Mouse (Mus musculus) embryonic fibroblast, embryonic 13.5 days (primary cell): Measurements from ENCODE around the gene Zbtb12. TPM values are rescaled to one million over a fixed set of nuclear protein-coding genes. Genes with fewer than 3 reads are reported as not detected.

Experiments
- H3K27ac ChIP-seq: 2 replicates; pipeline ENCODE4 v1.5.1; 2012; ENCODE audit warnings: low read length, control low read depth, inconsistent platforms; ENCODE audit not compliant: insufficient read depth
- H3K4me1 ChIP-seq: 2 replicates; pipeline ENCODE4 v1.6.1; 2011; ENCODE audit warnings: low read length; ENCODE audit not compliant: control insufficient read depth, insufficient read depth
- H3K4me3 ChIP-seq: 2 replicates; pipeline ENCODE4 v1.5.1; 2011; ENCODE audit warnings: mild to moderate bottlenecking, control low read depth, low read length; ENCODE audit not compliant: insufficient read depth
- CTCF ChIP-seq: IDR thresholded peaks from 2 replicates; pipeline ENCODE4 v1.5.1; 2011; ENCODE audit warnings: mild to moderate bottlenecking, control low read depth, low read length, moderate library complexity, borderline replicate concordance; ENCODE audit not compliant: insufficient read depth
- POLR2A ChIP-seq: IDR thresholded peaks from 2 replicates; pipeline ENCODE4 v1.6.1; 2011; ENCODE audit warnings: low read depth, mild to moderate bottlenecking, control low read depth, low read length, moderate library complexity
- polyA plus RNA-seq: library from polyadenylated mRNA; stranded (reverse); fragments of >200 nt; gene quantifications from 2 replicates; pipeline ENCODE4 v1.2.4, GENCODE M21; 2011; ENCODE audit warnings: low read depth; ENCODE audit not compliant: missing spikeins, insufficient read length

Gene Zbtb12
- polyA plus RNA-seq, 1 experiment = 16.2 TPM

DNA sequence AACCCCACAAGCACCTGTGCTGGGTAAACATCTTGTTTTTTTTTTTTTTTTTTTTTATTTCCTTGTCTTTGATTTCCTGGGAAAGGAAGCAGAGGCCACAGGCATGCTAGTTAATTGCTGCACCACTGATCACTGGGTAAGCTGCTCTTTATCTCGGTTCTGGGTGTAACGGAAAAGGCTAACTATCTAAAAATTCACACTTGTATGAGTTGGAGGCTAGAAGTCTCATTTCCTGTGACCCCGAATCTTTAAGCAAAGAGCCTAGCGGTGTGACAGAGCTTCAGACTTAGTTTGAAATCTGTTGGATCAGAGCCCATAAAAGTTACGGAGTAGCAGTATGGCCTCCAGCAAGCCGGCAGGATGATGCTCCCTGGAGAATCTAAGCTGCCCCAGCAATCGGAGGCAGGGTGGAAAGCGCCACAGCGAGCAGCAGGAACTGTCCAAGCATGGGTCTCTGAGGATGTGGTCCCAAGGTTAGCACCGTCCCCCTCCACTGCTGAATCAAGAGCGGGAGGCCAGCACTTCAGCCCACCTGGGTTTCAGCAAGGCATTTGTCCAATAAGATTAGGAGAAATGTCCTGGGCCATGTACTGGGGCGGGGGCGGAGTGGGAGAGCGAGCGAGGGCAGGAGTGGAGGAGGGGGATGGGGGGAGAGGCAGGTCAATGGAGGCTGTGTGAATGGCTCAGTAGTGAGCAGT is 62.2 kb downstream of the Zbtb12 start:
- TF ChIP-seq CTCF (no peak), POLR2A (no peak)
- Histone ChIP-seq H3K4me3 (no peak overlapping the region), H3K27ac (no peak overlapping the region), H3K4me1 (peaks cover 9% of the 10 kb centered on the region)

DNA sequence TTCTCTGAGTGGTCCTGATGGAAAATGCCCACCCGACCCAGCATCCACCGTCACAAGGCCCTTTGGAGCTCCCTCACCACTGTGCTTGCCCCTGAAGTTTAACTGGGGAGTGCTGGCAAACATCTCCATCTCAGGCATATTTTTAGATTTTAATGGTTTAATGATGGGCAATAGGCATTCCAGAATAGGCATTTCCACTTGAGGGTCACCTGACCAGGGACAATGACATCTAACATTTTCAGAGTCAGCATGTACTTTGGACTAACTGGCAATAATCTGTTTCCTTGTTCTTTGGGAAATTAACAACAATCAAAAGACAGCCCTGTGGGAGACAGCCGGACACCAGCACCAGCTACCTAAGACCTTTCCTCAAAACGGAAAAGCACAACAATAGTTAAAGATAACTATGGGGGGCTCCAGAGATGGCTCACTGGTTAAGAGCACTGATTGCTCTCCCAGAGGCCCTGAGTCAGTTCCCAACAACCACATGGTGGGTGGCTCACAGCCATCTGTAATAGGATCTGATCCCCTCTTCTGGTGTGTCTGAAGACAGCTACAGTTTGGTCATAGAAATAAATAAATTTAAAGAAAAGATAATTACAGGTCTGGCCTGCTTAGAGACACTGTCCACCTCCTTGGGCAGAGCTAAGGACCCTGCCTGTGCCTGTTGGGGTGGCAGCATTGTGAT is 64.0 kb downstream of the Zbtb12 start:
- H3K27ac ChIP-seq = no peak overlapping the region
- H3K4me1 ChIP-seq = peaks cover 9% of the 10 kb centered on the region
- TF ChIP-seq POLR2A = no peak
- TF ChIP-seq CTCF = no peak
- no peak overlapping the region for H3K4me3 ChIP-seq

DNA sequence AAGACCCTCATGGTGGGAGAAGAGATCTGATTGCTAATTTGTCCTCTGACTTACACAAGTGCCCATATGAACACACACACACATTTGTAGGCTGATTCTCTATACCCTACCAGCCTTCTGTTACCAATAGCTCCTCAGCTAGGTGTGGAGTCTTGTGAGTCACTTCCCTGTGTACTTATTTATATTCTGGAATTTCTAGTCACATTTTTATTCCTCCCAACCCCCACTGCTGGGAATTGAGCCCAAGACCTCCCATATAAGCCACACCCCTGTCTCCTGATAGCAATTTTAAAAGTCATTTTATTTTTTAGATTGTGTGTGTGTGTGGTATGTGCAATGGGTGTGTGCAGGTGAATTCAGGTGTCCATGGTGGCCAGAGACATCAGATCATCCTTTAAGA is 65.1 kb downstream of the Zbtb12 start:
- H3K4me1 ChIP-seq = peaks cover 9% of the 10 kb centered on the region
- no peak for TF ChIP-seq POLR2A
- H3K27ac ChIP-seq = no peak overlapping the region
- H3K4me3 ChIP-seq = no peak overlapping the region

Other genes with a start within 250 kb of the Zbtb12 start
- gene Prrt1, start 249.9 kb upstream of the Zbtb12 start, polyA plus RNA-seq = 0.53 TPM in 1 of 2 replicates, not detected in the other
- gene Fkbpl, start 234.7 kb upstream of the Zbtb12 start, polyA plus RNA-seq = 17.9 and 20.2 TPM in 2 replicates
- 65.2 and 83.8 TPM in 2 replicates for gene Atf6b, start 232.3 kb upstream of the Zbtb12 start, polyA plus RNA-seq
- 0.19 and 0.20 TPM in 2 replicates for gene Tnxb, start 208.9 kb upstream of the Zbtb12 start, polyA plus RNA-seq
- gene C4b, start 135.6 kb upstream of the Zbtb12 start, polyA plus RNA-seq = 0.58 and 2.1 TPM in 2 replicates
- gene Cyp21a1, start 74.9 kb upstream of the Zbtb12 start, polyA plus RNA-seq = not detected in 2 replicates
- gene Stk19, start 42.5 kb upstream of the Zbtb12 start, polyA plus RNA-seq = 17.9 and 19.2 TPM in 2 replicates
- gene Dxo, start 42.5 kb upstream of the Zbtb12 start, polyA plus RNA-seq = 21.9 and 25.0 TPM in 2 replicates
- 25.6 and 27.7 TPM in 2 replicates for gene Skiv2l, start 29.3 kb upstream of the Zbtb12 start, polyA plus RNA-seq
- gene Nelfe, start 29.1 kb upstream of the Zbtb12 start, polyA plus RNA-seq = 31.5 and 34.7 TPM in 2 replicates
- gene Cfb, start 17.0 kb upstream of the Zbtb12 start, polyA plus RNA-seq = 0.26 TPM in 1 of 2 replicates, not detected in the other
- 0.58 TPM in 1 of 2 replicates, not detected in the other for gene Gm20547, start 2.6 kb downstream of the Zbtb12 start, polyA plus RNA-seq
- 3.0 and 6.6 TPM in 2 replicates for gene C2, start 18.8 kb downstream of the Zbtb12 start, polyA plus RNA-seq
- 84.7 and 94.2 TPM in 2 replicates for gene Ehmt2, start 19.0 kb downstream of the Zbtb12 start, polyA plus RNA-seq
- gene Slc44a4, start 35.0 kb downstream of the Zbtb12 start, polyA plus RNA-seq = not detected in 2 replicates
- 10.0 and 11.3 TPM in 2 replicates for gene Neu1, start 51.8 kb downstream of the Zbtb12 start, polyA plus RNA-seq
- 20.9 and 36.6 TPM in 2 replicates for gene Hspa1b, start 79.8 kb downstream of the Zbtb12 start, polyA plus RNA-seq
- gene Gm20481, start 90.4 kb downstream of the Zbtb12 start, polyA plus RNA-seq = not detected in 2 replicates
- 6.0 and 6.5 TPM in 2 replicates for gene Hspa1a, start 92.7 kb downstream of the Zbtb12 start, polyA plus RNA-seq
- gene Hspa1l, start 93.2 kb downstream of the Zbtb12 start, polyA plus RNA-seq = not detected in 2 replicates
- 74.8 and 93.3 TPM in 2 replicates for gene Lsm2, start 102.4 kb downstream of the Zbtb12 start, polyA plus RNA-seq
- gene Vars, start 121.5 kb downstream of the Zbtb12 start, polyA plus RNA-seq = 81.3 and 85.7 TPM in 2 replicates
- gene Vwa7, start 137.1 kb downstream of the Zbtb12 start, polyA plus RNA-seq = 0.12 and 0.26 TPM in 2 replicates
- gene Sapcd1, start 148.5 kb downstream of the Zbtb12 start, polyA plus RNA-seq = not detected in 2 replicates
- 1.2 and 2.8 TPM in 2 replicates for gene Msh5, start 167.3 kb downstream of the Zbtb12 start, polyA plus RNA-seq
- 266 and 360 TPM in 2 replicates for gene Clic1, start 170.5 kb downstream of the Zbtb12 start, polyA plus RNA-seq
- 46.4 and 52.8 TPM in 2 replicates for gene Ddah2, start 179.6 kb downstream of the Zbtb12 start, polyA plus RNA-seq
- not detected in 2 replicates for gene Ly6g6c, start 185.9 kb downstream of the Zbtb12 start, polyA plus RNA-seq
- gene Mpig6b, start 186.7 kb downstream of the Zbtb12 start, polyA plus RNA-seq = 0.22 TPM in 1 of 2 replicates, not detected in the other
- not detected in 2 replicates for gene Ly6g6e, start 197.4 kb downstream of the Zbtb12 start, polyA plus RNA-seq
- gene Ly6g6d, start 198.6 kb downstream of the Zbtb12 start, polyA plus RNA-seq = not detected in 2 replicates
- gene Ly6g6f, start 206.1 kb downstream of the Zbtb12 start, polyA plus RNA-seq = not detected in 2 replicates
- gene Abhd16a, start 209.8 kb downstream of the Zbtb12 start, polyA plus RNA-seq = 31.8 and 33.9 TPM in 2 replicates
- gene Ly6g5c, start 228.8 kb downstream of the Zbtb12 start, polyA plus RNA-seq = not detected in 2 replicates
- 0.74 TPM in 1 of 2 replicates, not detected in the other for gene Ly6g5b, start 235.9 kb downstream of the Zbtb12 start, polyA plus RNA-seq
- 8.9 and 10.2 TPM in 2 replicates for gene Gpank1, start 242.0 kb downstream of the Zbtb12 start, polyA plus RNA-seq
- 164 and 169 TPM in 2 replicates for gene Csnk2b, start 242.6 kb downstream of the Zbtb12 start, polyA plus RNA-seq
- 16.1 and 18.4 TPM in 2 replicates for gene D17H6S53E, start 246.9 kb downstream of the Zbtb12 start, polyA plus RNA-seq